Mouse (Mus musculus): Measurements from ENCODE around the gene Adck1. TPM values are rescaled to one million over a fixed set of nuclear protein-coding genes. Genes with fewer than 3 reads are reported as not detected.

Adck1 gene
- polyA plus RNA-seq, 1 experiment from 2014 or later = 23.3 TPM

DNA sequence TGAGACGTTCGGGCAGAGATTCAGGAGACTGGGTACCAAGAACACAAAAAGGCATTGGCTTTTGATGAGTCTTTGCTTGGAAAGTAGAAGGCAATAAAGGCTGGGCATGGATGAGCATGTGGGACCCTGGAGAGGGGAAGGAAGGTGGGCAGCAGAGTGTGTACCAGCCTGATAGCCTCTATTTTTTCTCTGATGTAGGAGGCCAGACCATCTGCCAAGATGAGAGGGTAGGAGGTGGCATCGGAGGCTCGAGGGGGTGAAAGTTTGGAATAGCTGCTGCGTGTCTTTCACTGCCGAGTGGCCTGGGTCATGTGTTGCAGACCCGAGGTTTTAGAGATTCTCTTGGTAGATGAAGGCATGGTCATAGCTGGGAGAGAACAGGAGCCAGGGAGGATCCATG lies 72.8 kb downstream of the Adck1 start:
- Histone ChIP-seq H3K36me3 (peaks cover 18% of the 10 kb centered on the region), H3K4me2 (replicated peaks) (no peak overlapping the region), H3K4me1 (no peaks in the 10 kb centered on the region), H3K4me3 (no peak overlapping the region), H3K27ac (no peak overlapping the region), H3K9me3 (no peaks in the 10 kb centered on the region), H3K9ac (no peak overlapping the region), H3K27me3 (no peaks in the 10 kb centered on the region)
- 97% methylated on average over 7 of the region's 7 CpGs for WGBS
- no peak for ATAC-seq (ENCODE audit: low FRiP score, low read depth)

DNA sequence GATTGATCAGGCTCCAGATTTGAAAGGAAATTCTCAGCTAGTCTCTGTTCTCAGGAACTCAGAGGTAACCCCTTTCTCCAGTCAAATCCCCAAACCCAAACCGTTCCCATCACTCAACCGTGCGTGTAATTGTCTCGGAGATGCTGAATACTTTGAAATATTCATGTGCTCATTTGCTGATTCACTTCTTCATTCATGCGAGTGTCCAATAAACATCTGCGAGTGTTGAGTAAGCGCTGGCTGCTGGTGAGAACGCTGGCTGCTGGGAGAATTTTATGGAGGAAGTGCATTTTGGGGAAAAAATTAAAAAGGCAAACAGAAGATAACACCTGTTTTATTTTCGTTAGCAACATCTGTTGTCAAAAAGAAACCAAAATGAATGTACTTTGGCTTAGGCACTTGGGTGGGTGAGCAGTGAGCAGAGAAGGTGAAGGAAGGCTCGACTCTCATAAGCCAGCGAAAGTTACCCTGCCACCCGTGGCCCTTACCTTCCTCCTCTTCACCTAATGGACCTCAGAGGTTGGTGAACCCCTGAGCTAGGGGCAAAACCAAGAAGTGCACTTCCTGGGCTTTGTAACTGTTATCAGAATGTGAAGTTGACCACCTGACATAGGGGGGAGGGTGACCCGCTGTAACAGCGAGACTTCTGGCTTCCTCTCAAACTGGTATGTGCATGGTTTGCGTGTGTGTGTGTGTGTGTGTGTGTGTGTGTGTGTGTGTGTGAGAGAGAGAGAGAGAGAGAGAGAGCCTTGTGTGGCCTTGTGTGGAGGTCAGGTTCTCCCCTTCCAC lies 76.8 kb downstream of the Adck1 start:
- no peaks in the 10 kb centered on the region for H3K27me3 ChIP-seq
- H3K4me1 ChIP-seq = peaks cover 4% of the 10 kb centered on the region; the same call in 1 of the 2 replicates
- no peak for ATAC-seq (ENCODE audit: low FRiP score, low read depth)
- H3K36me3 ChIP-seq = 0 out of 2 replicates have a peak, but pooled peaks cover 5% of the 10 kb centered on the region
- 85% methylated on average over 15 of the region's 15 CpGs for WGBS
- H3K4me2 ChIP-seq (replicated peaks) = no peak overlapping the region
- H3K9ac ChIP-seq = no peak overlapping the region
- H3K9me3 ChIP-seq = no peaks in the 10 kb centered on the region
- no peak overlapping the region for H3K4me3 ChIP-seq
- no peak overlapping the region for H3K27ac ChIP-seq

DNA sequence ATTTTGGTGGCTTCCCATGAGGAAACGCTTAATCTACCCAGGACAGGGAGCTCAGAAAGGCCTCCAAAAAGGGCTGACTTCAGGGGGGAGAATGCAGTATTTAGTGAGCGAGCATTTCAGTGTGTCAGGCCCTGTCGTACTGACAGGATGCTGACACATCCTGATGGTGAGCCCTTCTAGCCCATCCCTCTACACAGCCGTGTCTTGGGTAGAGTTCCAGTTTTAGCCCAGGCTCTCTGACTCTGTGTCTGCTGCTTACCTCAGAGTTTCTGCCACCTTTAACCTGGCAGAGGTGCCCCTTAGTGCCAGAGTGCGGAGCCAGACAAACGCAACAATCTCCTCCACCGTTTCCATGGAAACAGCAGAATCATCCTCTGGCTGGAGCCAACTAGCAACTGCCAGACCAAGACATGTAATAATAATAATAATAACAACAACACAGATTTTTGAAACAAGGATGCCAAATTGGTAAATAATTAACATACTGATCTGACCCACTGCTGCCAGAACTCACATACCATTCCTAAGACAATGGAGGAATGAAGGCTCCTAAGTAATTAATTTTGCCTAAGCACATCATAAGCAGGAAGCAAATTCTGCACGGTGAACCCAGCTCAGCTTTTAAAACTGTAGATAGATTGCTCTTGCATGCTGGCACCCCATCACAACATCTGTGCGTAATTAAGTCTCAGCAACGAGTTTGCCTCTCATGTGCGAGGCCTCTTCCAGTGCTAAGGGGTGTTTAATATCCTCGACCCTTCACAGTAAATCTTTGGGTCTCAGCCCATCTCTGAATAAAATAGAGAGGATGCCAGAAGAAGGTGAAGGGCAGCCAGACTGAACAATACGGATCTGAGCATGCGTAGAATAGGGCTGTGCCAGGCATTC lies 81.8 kb downstream of the Adck1 start:
- H3K27ac ChIP-seq = no peak overlapping the region
- H3K4me2 ChIP-seq (replicated peaks) = no peak overlapping the region
- H3K27me3 ChIP-seq = no peaks in the 10 kb centered on the region
- peaks cover 10% of the 10 kb centered on the region; the same call in 1 of the 2 replicates for H3K4me1 ChIP-seq
- ATAC-seq (ENCODE audit: low FRiP score, low read depth) = no peak
- H3K9ac ChIP-seq = no peak overlapping the region
- no peaks in the 10 kb centered on the region for H3K9me3 ChIP-seq
- H3K36me3 ChIP-seq = peaks cover 7% of the 10 kb centered on the region
- no peak overlapping the region for H3K4me3 ChIP-seq
- WGBS = 50% methylated on average over 14 of the region's 14 CpGs

DNA sequence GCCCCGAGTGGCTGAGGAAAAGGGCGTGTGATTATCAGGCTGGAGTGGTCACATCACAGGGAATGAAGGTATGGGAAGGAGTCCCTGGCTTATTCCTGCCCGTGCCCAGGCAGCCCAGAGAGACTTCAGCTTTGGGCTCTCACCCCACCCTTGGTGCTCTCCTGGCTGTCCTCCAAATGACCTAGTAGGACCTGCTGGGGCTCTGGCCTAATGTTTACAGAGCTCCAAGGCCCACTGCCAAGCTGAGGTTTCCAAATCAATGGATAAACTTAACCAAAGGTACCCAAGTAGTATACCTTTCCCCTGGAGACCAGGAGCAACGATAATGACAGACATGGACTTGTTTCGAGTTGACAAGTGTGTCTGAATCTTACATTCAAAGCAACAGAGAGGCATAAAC lies 83.7 kb downstream of the Adck1 start:
- Histone ChIP-seq H3K4me3 (no peak overlapping the region), H3K9me3 (no peaks in the 10 kb centered on the region), H3K4me1 (peaks cover 10% of the 10 kb centered on the region; the same call in 1 of the 2 replicates), H3K9ac (no peak overlapping the region), H3K27me3 (no peaks in the 10 kb centered on the region), H3K36me3 (peaks cover 22% of the 10 kb centered on the region), H3K4me2 (replicated peaks) (no peak overlapping the region), H3K27ac (no peak overlapping the region)
- WGBS = 85% methylated on average over 5 of the region's 5 CpGs
- ATAC-seq (ENCODE audit: low FRiP score, low read depth) = no peak

DNA sequence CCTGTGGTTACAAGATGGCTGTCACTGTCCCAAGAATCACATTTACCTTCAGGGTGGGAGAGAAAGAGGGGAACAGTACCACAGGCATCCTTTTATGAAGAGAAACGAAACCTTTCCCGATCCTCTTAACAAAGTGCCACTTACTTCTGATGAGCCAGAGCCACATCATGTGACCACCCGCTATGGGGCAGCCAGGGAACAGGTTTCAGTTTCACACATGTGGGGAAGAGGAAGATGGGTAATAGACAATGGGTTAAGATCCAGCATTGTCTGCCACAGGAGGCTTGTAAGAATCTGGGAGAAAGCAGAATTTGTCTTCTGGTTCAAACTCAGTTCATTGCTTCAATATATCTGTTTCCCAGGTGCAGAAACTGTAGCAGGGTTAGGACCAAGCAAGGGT lies 85.1 kb downstream of the Adck1 start:
- H3K4me3 ChIP-seq = no peak overlapping the region
- 86% methylated on average over 3 of the region's 3 CpGs for WGBS
- no peak overlapping the region for H3K4me2 ChIP-seq (replicated peaks)
- peaks cover 10% of the 10 kb centered on the region; the same call in 1 of the 2 replicates for H3K4me1 ChIP-seq
- H3K27ac ChIP-seq = no peak overlapping the region
- H3K9ac ChIP-seq = no peak overlapping the region
- ATAC-seq (ENCODE audit: low FRiP score, low read depth) = no peak
- H3K36me3 ChIP-seq = peaks cover 35% of the 10 kb centered on the region
- no peaks in the 10 kb centered on the region for H3K27me3 ChIP-seq
- no peaks in the 10 kb centered on the region for H3K9me3 ChIP-seq

GRCm38 (mm10) chr12:88450658-88451563 lies 90.6 kb downstream of the Adck1 start:
- Histone ChIP-seq H3K27me3 (no peaks in the 10 kb centered on the region), H3K4me1 (no peaks in the 10 kb centered on the region), H3K36me3 (peaks cover 41% of the 10 kb centered on the region), H3K27ac (no peak overlapping the region), H3K9me3 (no peaks in the 10 kb centered on the region), H3K9ac (no peak overlapping the region), H3K4me3 (no peak overlapping the region), H3K4me2 (replicated peaks) (no peak overlapping the region)
- ATAC-seq (ENCODE audit: low FRiP score, low read depth) = no peak
- 87% methylated on average over 4 of the region's 4 CpGs for WGBS

- no peak overlapping the region for H3K9ac ChIP-seq
- WGBS = 63% methylated on average over 12 of the region's 12 CpGs
These were observed 94.5 kb downstream of the Adck1 start for GRCm38 (mm10) chr12:88454701-88455410.

DNA sequence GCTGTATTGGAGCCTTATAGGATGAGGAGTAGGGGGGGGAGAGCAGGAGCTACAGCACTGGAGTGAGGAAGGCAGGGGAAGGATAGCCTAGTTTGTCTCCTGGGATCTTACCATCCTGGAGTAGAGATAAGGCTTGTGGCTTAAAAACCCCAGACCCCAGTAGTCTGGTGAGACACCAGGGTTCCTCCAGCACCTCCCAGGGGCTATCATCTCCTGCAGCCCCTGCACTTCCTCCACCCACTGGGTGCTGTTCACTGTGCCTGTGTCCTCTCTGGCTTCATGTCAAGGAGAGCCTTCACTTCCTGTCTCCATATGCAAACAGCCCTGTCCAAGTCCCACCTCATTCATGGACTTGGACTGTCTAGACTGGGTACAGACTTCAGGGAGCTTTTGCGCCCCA lies 96.7 kb downstream of the Adck1 start:
- no peak overlapping the region for H3K9ac ChIP-seq
- H3K9me3 ChIP-seq = no peaks in the 10 kb centered on the region
- H3K4me1 ChIP-seq = no peaks in the 10 kb centered on the region
- H3K36me3 ChIP-seq = peaks cover 14% of the 10 kb centered on the region
- no peak overlapping the region for H3K4me2 ChIP-seq (replicated peaks)
- H3K27me3 ChIP-seq = no peaks in the 10 kb centered on the region
- WGBS = 94% methylated on average over 1 of the region's 1 CpGs
- no peak for ATAC-seq (ENCODE audit: low FRiP score, low read depth)
- no peak overlapping the region for H3K27ac ChIP-seq
- no peak overlapping the region for H3K4me3 ChIP-seq

More at GRCm38 (mm10) chr12:88454701-88455410, 94.5 kb downstream of the Adck1 start:
- no peak overlapping the region for H3K4me3 ChIP-seq
- H3K9me3 ChIP-seq = no peaks in the 10 kb centered on the region
- H3K4me1 ChIP-seq = no peaks in the 10 kb centered on the region
- H3K4me2 ChIP-seq (replicated peaks) = no peak overlapping the region
- no peak overlapping the region for H3K27ac ChIP-seq
- ATAC-seq (ENCODE audit: low FRiP score, low read depth) = no peak
- H3K36me3 ChIP-seq = peaks cover 14% of the 10 kb centered on the region
- no peaks in the 10 kb centered on the region for H3K27me3 ChIP-seq

DNA sequence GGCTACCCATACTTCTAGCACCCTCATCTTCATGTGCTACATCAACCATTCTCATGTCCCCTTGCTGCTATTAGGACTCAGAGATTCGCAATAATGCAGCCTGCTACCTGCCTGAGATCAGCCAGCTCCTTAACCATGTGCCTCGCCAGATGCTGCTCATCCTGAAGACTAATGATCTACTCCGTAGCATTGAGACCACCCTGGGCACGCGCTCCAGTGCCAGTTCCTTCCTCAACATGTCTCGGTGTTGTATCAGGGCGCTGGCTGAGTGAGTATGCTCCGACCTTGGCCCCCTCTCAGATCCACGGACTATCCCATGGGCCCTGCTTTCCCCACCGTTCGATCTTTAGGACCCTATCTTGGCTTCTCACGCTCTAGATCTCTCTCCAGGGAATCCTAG lies 98.6 kb downstream of the Adck1 start:
- WGBS = 94% methylated on average over 12 of the region's 12 CpGs
- H3K4me1 ChIP-seq = no peaks in the 10 kb centered on the region
- H3K27me3 ChIP-seq = no peaks in the 10 kb centered on the region
- no peaks in the 10 kb centered on the region for H3K9me3 ChIP-seq
- H3K4me2 ChIP-seq (replicated peaks) = no peak overlapping the region
- no peak for ATAC-seq (ENCODE audit: low FRiP score, low read depth)
- peaks cover 14% of the 10 kb centered on the region for H3K36me3 ChIP-seq
- H3K9ac ChIP-seq = no peak overlapping the region
- no peak overlapping the region for H3K4me3 ChIP-seq
- no peak overlapping the region for H3K27ac ChIP-seq

DNA sequence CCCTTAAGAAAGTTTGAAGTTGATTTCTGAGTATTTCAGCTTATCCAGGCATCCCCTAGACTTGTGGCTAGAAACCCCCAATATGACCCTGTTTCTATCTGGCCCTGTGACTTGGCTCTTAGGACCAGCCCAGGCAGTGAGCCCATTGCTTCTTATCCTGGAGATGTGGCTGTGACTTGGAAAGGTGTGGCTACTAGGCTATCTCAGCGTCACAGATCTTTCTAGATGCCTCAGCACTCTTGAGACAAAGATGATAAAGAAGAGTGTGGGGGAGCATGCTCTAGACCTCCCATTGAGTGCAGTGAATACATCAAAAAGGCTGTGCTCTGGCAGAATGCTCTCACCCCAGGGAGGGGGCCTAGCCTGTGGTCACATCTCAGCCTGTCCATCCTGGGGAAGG lies 99.1 kb downstream of the Adck1 start:
- WGBS = 82% methylated on average over 1 of the region's 1 CpGs
- H3K4me1 ChIP-seq = no peaks in the 10 kb centered on the region

GRCm38 (mm10) chr12:88461026-88461425 lies 100.7 kb downstream of the Adck1 start:
- 91% methylated on average over 6 of the region's 6 CpGs for WGBS
- no peak overlapping the region for H3K4me3 ChIP-seq
- H3K27ac ChIP-seq = no peak overlapping the region

More for the DNA sequence above, 99.1 kb downstream of the Adck1 start:
- Histone ChIP-seq H3K4me2 (replicated peaks) (no peak overlapping the region), H3K27ac (no peak overlapping the region), H3K9ac (no peak overlapping the region), H3K27me3 (no peaks in the 10 kb centered on the region), H3K36me3 (peaks cover 14% of the 10 kb centered on the region), H3K4me3 (no peak overlapping the region), H3K9me3 (no peaks in the 10 kb centered on the region)
- no peak for ATAC-seq (ENCODE audit: low FRiP score, low read depth)

More at GRCm38 (mm10) chr12:88461026-88461425, 100.7 kb downstream of the Adck1 start:
- H3K9me3 ChIP-seq = no peaks in the 10 kb centered on the region
- H3K27me3 ChIP-seq = no peaks in the 10 kb centered on the region
- H3K4me1 ChIP-seq = no peaks in the 10 kb centered on the region
- peaks cover 11% of the 10 kb centered on the region for H3K36me3 ChIP-seq
- no peak for ATAC-seq (ENCODE audit: low FRiP score, low read depth)
- no peak overlapping the region for H3K9ac ChIP-seq
- no peak overlapping the region for H3K4me2 ChIP-seq (replicated peaks)
